Mouse (Mus musculus) embryo, embryonic 10.5 days (tissue): ENCODE measurements around the gene Ppp1r15b.

Experiments
- DNase-seq: peaks from one replicate; pipeline ENCODE4 v3.0.0-alpha.2; 2015; ENCODE audit warnings: low spot score

Gene Ppp1r15b

GRCm38 (mm10) chr1:133162046-133162445, 31.1 kb downstream of the Ppp1r15b start:
- DNase-seq: no peak

- DNase-seq: no peak
Measured at GRCm38 (mm10) chr1:133162981-133163380, 32.0 kb downstream of the Ppp1r15b start.

GRCm38 (mm10) chr1:133163820-133164431, 33.0 kb downstream of the Ppp1r15b start, which contains the start of gene Plekha6:
Gene Plekha6 (plus strand): TSS chr1:133164210.
- DNase-seq: peak; percentile 58

GRCm38 (mm10) chr1:133164591-133165011, 33.7 kb downstream of the Ppp1r15b start:
- DNase-seq: peak; percentile 49

GRCm38 (mm10) chr1:133165111-133165510, 34.2 kb downstream of the Ppp1r15b start:
- DNase-seq: peak; percentile 19

GRCm38 (mm10) chr1:133168318-133169060, 37.5 kb downstream of the Ppp1r15b start:
- DNase-seq: peak; percentile 44

GRCm38 (mm10) chr1:133170196-133170595, 39.3 kb downstream of the Ppp1r15b start:
- DNase-seq: no peak

- DNase-seq: no peak
Measured at GRCm38 (mm10) chr1:133171357-133171756, 40.4 kb downstream of the Ppp1r15b start.

- no peak for DNase-seq
Measured at GRCm38 (mm10) chr1:133175150-133175549, 44.2 kb downstream of the Ppp1r15b start.

GRCm38 (mm10) chr1:133177480-133178172, 46.7 kb downstream of the Ppp1r15b start:
- peak; percentile 86 for DNase-seq

GRCm38 (mm10) chr1:133178732-133179440, 47.9 kb downstream of the Ppp1r15b start:
- no peak for DNase-seq

- DNase-seq: peak; percentile 91
Measured at GRCm38 (mm10) chr1:133181072-133182015, 50.4 kb downstream of the Ppp1r15b start.

- DNase-seq: peak; percentile 66
Measured at GRCm38 (mm10) chr1:133182016-133182705, 51.2 kb downstream of the Ppp1r15b start.

GRCm38 (mm10) chr1:133182706-133183095, 51.8 kb downstream of the Ppp1r15b start:
- peak; percentile 71 for DNase-seq

GRCm38 (mm10) chr1:133183141-133183925, 52.4 kb downstream of the Ppp1r15b start:
- peak; percentile 75 for DNase-seq

- peak; percentile 92 for DNase-seq
Measured at GRCm38 (mm10) chr1:133187948-133188680, 57.2 kb downstream of the Ppp1r15b start.

- no peak for DNase-seq
Measured at GRCm38 (mm10) chr1:133188719-133189118, 57.8 kb downstream of the Ppp1r15b start.
